Mouse (Mus musculus): ENCODE results near the gene Tmem237. TPM values are rescaled to one million over a fixed set of nuclear protein-coding genes. Genes with fewer than 3 reads are reported as not detected.

Tmem237 gene
- polyA plus RNA-seq, 1 experiment from 2014 or later: 40.9 TPM

DNA sequence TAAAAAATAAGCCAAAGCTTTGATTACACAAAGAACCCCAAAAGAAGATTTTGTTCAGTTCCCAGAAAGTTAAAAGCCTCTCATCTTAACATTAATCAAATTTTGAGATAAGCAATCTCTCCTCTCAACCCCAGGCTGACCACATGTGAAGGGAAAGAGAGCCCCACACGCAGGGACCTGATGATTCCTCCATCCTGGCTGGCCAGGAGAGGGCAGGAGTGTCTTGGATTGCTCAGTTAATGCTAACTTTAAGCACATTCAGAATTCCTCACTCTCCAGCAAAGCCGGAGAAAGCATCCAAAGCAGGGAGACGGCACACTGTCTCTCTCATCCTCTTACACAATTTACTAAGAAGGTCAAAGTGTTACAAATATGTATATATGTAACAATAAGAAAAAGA lies 52.2 kb downstream of the Tmem237 start:
- no peak overlapping the region for H3K4me3 ChIP-seq (ENCODE audit: low read depth, low read length)
- 4% methylated on average over 3 of the region's 3 CpGs for WGBS

DNA sequence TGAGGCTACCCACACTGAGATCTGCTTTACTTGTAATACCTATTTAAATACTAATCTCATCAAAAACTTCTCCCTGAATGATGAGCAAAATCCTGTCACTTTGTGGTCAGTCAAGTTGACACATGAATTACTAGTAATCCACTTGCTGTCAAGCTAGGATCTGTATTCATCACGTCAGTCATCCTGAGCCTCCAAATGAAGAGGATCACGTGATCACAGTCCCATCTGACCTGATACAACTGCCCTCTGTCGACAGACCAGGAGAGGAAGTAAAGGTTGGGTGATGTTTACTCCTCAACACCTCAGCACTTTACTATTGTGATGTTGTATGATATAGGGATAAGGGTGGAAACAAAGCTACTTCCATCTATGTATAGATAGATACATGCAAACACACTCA lies 56.5 kb downstream of the Tmem237 start:
- ATAC-seq (ENCODE audit: insufficient number of reproducible peaks, insufficient read depth, low FRiP score, low read depth): no peak
- 55% methylated on average over 3 of the region's 3 CpGs for WGBS
- Histone ChIP-seq H3K4me2 (replicated peaks; ENCODE audit: low read depth, low read length) (no peak overlapping the region), H3K27ac (ENCODE audit: low read length) (no peak overlapping the region), H3K4me1 (ENCODE audit: control insufficient read depth, insufficient read depth, low read length) (no peaks in the 10 kb centered on the region), H3K9me3 (ENCODE audit: control insufficient read depth, low read depth, low read length) (no peaks in the 10 kb centered on the region), H3K4me3 (ENCODE audit: low read depth, low read length) (no peak overlapping the region), H3K9ac (replicated peaks; ENCODE audit: low read depth, low read length) (no peak overlapping the region), H3K27me3 (ENCODE audit: control insufficient read depth, insufficient read depth, low read length) (no peaks in the 10 kb centered on the region), H3K36me3 (ENCODE audit: control insufficient read depth, insufficient read depth, low read length) (no peaks in the 10 kb centered on the region)

More for the DNA sequence above, 52.2 kb downstream of the Tmem237 start:
- no peaks in the 10 kb centered on the region for H3K36me3 ChIP-seq (ENCODE audit: control insufficient read depth, insufficient read depth, low read length)
- no peak overlapping the region for H3K27ac ChIP-seq (ENCODE audit: low read length)
- no peak overlapping the region for H3K9ac ChIP-seq (replicated peaks; ENCODE audit: low read depth, low read length)
- H3K27me3 ChIP-seq (ENCODE audit: control insufficient read depth, insufficient read depth, low read length): no peaks in the 10 kb centered on the region
- no peaks in the 10 kb centered on the region for H3K4me1 ChIP-seq (ENCODE audit: control insufficient read depth, insufficient read depth, low read length)
- no peak; the same call in 1 of the 2 replicates for ATAC-seq (ENCODE audit: insufficient number of reproducible peaks, insufficient read depth, low FRiP score, low read depth)
- no peaks in the 10 kb centered on the region for H3K9me3 ChIP-seq (ENCODE audit: control insufficient read depth, low read depth, low read length)
- no peak overlapping the region for H3K4me2 ChIP-seq (replicated peaks; ENCODE audit: low read depth, low read length)

DNA sequence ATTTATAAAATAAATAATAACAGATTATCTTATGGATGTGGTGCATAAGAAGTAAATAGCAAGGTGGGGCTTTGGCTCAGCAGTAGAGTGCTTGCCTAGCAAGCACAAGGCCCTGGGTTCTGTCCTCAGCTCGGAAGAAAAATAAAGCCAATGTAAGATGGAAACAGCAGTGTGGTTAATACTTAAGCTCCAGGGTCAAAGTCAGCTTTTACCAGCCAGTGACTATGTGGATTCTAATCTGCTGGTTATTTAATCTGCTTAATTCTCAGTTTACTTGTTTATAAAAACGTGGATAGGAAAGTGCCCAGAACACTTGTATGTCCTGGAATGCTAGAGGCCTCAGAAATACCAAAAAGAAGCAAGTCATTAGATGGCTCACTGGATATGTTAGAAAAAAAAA lies 63.3 kb downstream of the Tmem237 start:
- Histone ChIP-seq H3K4me2 (replicated peaks; ENCODE audit: low read depth, low read length) (no peak overlapping the region), H3K27ac (ENCODE audit: low read length) (no peak overlapping the region), H3K4me3 (ENCODE audit: low read depth, low read length) (no peak overlapping the region), H3K9ac (replicated peaks; ENCODE audit: low read depth, low read length) (no peak overlapping the region), H3K36me3 (ENCODE audit: control insufficient read depth, insufficient read depth, low read length) (no peaks in the 10 kb centered on the region), H3K4me1 (ENCODE audit: control insufficient read depth, insufficient read depth, low read length) (0 out of 2 replicates have a peak, but pooled peaks cover 5% of the 10 kb centered on the region), H3K9me3 (ENCODE audit: control insufficient read depth, low read depth, low read length) (no peaks in the 10 kb centered on the region), H3K27me3 (ENCODE audit: control insufficient read depth, insufficient read depth, low read length) (no peaks in the 10 kb centered on the region)
- no peak for ATAC-seq (ENCODE audit: insufficient number of reproducible peaks, insufficient read depth, low FRiP score, low read depth)
- 62% methylated on average over 2 of the region's 2 CpGs for WGBS

DNA sequence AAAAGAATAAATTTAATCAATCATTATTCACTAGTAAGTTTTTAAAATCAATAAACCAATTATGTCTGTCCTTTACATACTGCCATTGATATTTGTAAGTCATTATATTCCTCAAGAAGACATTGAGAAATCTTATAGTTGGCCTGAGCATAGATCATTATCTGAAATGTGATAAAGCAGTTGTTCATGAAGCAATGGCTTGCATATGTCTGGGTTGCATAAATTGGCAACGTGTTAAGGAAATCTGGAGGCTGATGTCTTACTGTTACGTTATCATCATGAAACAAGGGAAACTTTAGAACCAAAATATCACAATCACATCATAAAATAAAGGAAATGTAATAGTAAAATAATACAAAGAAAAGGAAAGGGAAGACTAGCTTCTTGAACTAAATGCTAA lies 68.9 kb downstream of the Tmem237 start:
- 77% methylated on average over 2 of the region's 2 CpGs for WGBS
- Histone ChIP-seq H3K4me2 (replicated peaks; ENCODE audit: low read depth, low read length) (no peak overlapping the region), H3K27ac (ENCODE audit: low read length) (no peak overlapping the region), H3K4me1 (ENCODE audit: control insufficient read depth, insufficient read depth, low read length) (0 out of 2 replicates have a peak, but pooled peaks cover 5% of the 10 kb centered on the region), H3K9ac (replicated peaks; ENCODE audit: low read depth, low read length) (no peak overlapping the region), H3K4me3 (ENCODE audit: low read depth, low read length) (no peak overlapping the region), H3K27me3 (ENCODE audit: control insufficient read depth, insufficient read depth, low read length) (no peaks in the 10 kb centered on the region), H3K9me3 (ENCODE audit: control insufficient read depth, low read depth, low read length) (no peaks in the 10 kb centered on the region), H3K36me3 (ENCODE audit: control insufficient read depth, insufficient read depth, low read length) (no peaks in the 10 kb centered on the region)
- no peak for ATAC-seq (ENCODE audit: insufficient number of reproducible peaks, insufficient read depth, low FRiP score, low read depth)

Other genes starting within 250 kb of the Tmem237 start
- gene Trak2, start 147.0 kb downstream of the Tmem237 start, polyA plus RNA-seq (2014; fragmentation: Nextera tagmentation; extraction: Ambion mirVana): 12.8 and 13.5 TPM in 2 replicates
- gene Stradb, start 146.9 kb downstream of the Tmem237 start, polyA plus RNA-seq (2014; fragmentation: Nextera tagmentation; extraction: Ambion mirVana): 26.4 and 30.0 TPM in 2 replicates
- gene C2cd6, start 25.5 kb downstream of the Tmem237 start, polyA plus RNA-seq (2014; fragmentation: Nextera tagmentation; extraction: Ambion mirVana): not detected in 2 replicates
- gene Mpp4, start 43.0 kb upstream of the Tmem237 start, polyA plus RNA-seq (2014; fragmentation: Nextera tagmentation; extraction: Ambion mirVana): 0.32 and 0.46 TPM in 2 replicates
- gene Als2, start 116.8 kb upstream of the Tmem237 start, polyA plus RNA-seq (2014; fragmentation: Nextera tagmentation; extraction: Ambion mirVana): 8.3 and 10.3 TPM in 2 replicates
- gene Cdk15, start 136.5 kb upstream of the Tmem237 start, polyA plus RNA-seq (2014; fragmentation: Nextera tagmentation; extraction: Ambion mirVana): not detected in 2 replicates